Mouse (Mus musculus): ENCODE data around the gene Eps8. TPM values are rescaled to one million over a fixed set of nuclear protein-coding genes. Genes with fewer than 3 reads are reported as not detected.
A peak's percentile ranks its signal among the peaks of the same experiment; 100 is the strongest.

The Eps8 gene
- polyA plus RNA-seq, 1 experiment from 2014 or later: 2.5 TPM

DNA sequence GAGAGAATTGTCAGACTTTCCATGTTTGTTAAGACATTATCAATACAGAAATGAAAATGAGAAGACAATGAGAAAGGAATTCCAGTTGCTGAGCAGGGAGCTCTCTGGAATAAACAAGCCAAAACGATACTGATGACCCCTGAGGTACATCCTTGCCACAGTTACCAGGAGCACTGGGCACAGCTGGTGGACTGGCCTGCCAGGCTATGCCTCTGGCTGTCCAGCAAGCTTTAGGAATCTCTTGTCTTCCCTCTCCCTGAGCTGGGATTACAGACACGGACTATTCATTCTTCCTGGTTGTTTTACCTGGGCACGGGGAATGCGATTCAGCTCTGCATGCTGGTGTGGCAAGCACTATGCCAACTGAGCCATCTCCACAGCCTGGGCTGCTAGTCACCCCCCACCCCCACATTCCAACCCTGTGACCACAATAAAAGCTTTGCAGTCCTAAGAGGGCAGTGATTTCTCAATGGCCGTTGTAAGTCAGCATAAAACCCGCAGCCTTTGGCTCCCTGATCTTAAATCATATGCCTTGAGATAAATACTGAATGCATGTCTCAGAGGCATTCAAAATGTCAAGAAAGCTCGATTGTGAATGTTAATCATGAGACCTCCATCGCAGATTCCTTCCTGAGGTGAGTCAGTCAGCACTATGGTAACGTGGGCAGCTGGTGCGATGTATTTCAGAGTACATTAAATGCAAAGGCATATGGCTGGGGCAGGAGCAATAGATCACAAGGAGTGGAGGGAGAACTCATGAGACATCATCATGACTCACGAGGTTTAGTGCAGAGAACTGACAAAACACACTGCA, 134.9 kb downstream of the Eps8 start:
- H3K27ac ChIP-seq (ENCODE audit: low read depth, low read length): no peak overlapping the region
- WGBS: 79% methylated on average over 11 of the region's 11 CpGs
- no peak overlapping the region for H3K4me2 ChIP-seq
- no peak for DNase-seq (ENCODE audit: low spot score)
- H3K4me1 ChIP-seq (replicated peaks; ENCODE audit: control insufficient read depth, insufficient read depth, low read length): no peaks in the 10 kb centered on the region
- ATAC-seq (replicated peaks; ENCODE audit: low FRiP score): no peak
- H3K4me3 ChIP-seq (ENCODE audit: low read depth, low read length): no peak overlapping the region
- no peaks in the 10 kb centered on the region for H3K9me3 ChIP-seq (ENCODE audit: control insufficient read depth, low read length)
- H3K27me3 ChIP-seq (replicated peaks; ENCODE audit: control insufficient read depth, insufficient read depth, low read length): no peaks in the 10 kb centered on the region
- no peaks in the 10 kb centered on the region for H3K36me3 ChIP-seq (ENCODE audit: control insufficient read depth, insufficient read depth, low read length)
- no peak overlapping the region for H3K9ac ChIP-seq (ENCODE audit: low read depth, low read length)

DNA sequence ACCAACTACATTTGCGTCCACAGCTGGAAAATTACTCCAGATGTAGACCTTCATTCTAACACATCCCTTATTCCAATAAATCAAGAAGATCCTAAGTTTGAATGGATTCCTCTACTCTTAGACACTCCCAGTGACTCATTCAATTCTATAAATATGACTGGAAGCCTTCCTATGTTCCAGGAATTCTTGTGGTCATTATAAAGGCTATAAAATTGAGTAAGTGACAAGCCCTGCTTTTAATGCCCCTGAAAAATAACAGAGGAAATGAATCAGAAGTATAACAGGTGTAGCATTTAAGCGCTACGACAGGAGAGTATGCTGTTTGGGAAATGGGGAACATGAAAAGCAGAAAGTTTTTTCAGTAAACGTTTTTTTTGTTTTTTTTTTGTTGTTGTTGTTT, 139.8 kb downstream of the Eps8 start:
- ATAC-seq (replicated peaks; ENCODE audit: low FRiP score): no peak

DNA sequence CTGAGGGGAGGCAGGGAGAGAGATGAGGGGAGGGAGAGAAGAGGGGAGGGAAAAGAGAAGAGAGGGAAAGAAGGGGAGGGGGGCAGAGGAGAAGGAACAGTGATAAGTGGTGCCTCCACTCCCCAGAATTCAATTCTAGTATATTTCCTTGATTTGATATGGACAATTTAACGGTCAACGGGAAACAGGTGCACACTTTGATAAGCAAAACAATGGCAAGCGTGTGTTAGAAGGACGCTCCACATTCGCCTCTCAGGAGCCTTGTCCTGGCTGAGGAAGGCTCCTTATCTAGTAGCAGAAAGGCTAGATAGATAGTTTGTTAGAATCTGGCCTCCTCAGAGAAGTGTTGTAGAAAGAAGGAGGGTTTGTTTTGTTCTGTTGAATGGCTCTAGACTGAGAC, 141.9 kb downstream of the Eps8 start:
- H3K9me3 ChIP-seq (ENCODE audit: control insufficient read depth, low read length): no peaks in the 10 kb centered on the region
- no peak overlapping the region for H3K4me3 ChIP-seq (ENCODE audit: low read depth, low read length)
- H3K4me2 ChIP-seq: peak overlapping the region; percentile 5; the same call in 1 of the 2 replicates
- WGBS: 50% methylated on average over 5 of the region's 5 CpGs
- peak; percentile 73 for ATAC-seq (replicated peaks; ENCODE audit: low FRiP score)
- no peaks in the 10 kb centered on the region for H3K36me3 ChIP-seq (ENCODE audit: control insufficient read depth, insufficient read depth, low read length)
- no peak for DNase-seq (ENCODE audit: low spot score)
- no peak overlapping the region for H3K9ac ChIP-seq (ENCODE audit: low read depth, low read length)
- H3K4me1 ChIP-seq (replicated peaks; ENCODE audit: control insufficient read depth, insufficient read depth, low read length): peaks cover 10% of the 10 kb centered on the region
- no peak overlapping the region for H3K27ac ChIP-seq (ENCODE audit: low read depth, low read length)
- H3K27me3 ChIP-seq (replicated peaks; ENCODE audit: control insufficient read depth, insufficient read depth, low read length): no peaks in the 10 kb centered on the region

More for the DNA sequence above, 139.8 kb downstream of the Eps8 start:
- Histone ChIP-seq H3K4me3 (ENCODE audit: low read depth, low read length) (no peak overlapping the region), H3K4me1 (replicated peaks; ENCODE audit: control insufficient read depth, insufficient read depth, low read length) (peaks cover 10% of the 10 kb centered on the region), H3K9ac (ENCODE audit: low read depth, low read length) (no peak overlapping the region), H3K4me2 (no peak overlapping the region), H3K9me3 (ENCODE audit: control insufficient read depth, low read length) (no peaks in the 10 kb centered on the region), H3K27ac (ENCODE audit: low read depth, low read length) (no peak overlapping the region), H3K36me3 (ENCODE audit: control insufficient read depth, insufficient read depth, low read length) (no peaks in the 10 kb centered on the region), H3K27me3 (replicated peaks; ENCODE audit: control insufficient read depth, insufficient read depth, low read length) (no peaks in the 10 kb centered on the region)
- WGBS: 75% methylated on average over 4 of the region's 4 CpGs
- DNase-seq (ENCODE audit: low spot score): no peak

DNA sequence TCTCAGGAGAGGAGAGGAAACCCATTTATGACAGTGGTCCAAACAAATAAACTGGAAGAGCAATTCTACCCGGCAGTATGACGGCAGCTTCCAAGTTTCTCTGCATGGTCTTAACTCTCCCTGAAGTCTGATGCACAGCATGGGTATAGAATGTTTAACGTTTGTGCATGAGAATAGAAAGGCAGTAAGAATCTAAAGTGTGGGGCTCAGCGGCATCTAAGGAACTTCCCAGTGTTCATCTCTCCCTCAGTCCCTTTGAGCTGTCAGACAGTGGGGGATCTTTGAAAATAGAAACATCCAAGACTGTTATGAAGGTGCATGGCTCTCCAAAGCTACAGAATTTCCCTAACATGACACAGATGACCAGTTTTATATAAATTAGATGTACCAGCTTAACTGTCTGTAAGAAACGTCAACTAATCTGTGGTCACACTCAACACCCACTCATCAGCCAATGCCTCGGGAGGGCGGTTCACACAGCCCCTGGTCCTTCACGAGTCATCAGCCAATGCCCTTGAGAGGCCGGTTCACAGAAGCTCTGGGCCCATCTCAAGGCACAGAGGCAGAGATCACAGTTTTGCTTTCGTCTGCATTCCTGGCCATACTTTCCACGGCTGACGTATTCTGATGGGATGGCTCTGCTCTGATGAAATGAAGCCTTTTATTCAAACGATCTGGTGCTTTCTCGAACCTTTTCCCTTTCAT, 145.2 kb downstream of the Eps8 start:
- Histone ChIP-seq H3K9ac (ENCODE audit: low read depth, low read length) (no peak overlapping the region), H3K9me3 (ENCODE audit: control insufficient read depth, low read length) (no peaks in the 10 kb centered on the region), H3K4me3 (ENCODE audit: low read depth, low read length) (no peak overlapping the region), H3K36me3 (ENCODE audit: control insufficient read depth, insufficient read depth, low read length) (no peaks in the 10 kb centered on the region), H3K27me3 (replicated peaks; ENCODE audit: control insufficient read depth, insufficient read depth, low read length) (no peaks in the 10 kb centered on the region), H3K27ac (ENCODE audit: low read depth, low read length) (no peak overlapping the region), H3K4me1 (replicated peaks; ENCODE audit: control insufficient read depth, insufficient read depth, low read length) (peaks cover 10% of the 10 kb centered on the region), H3K4me2 (no peak overlapping the region)
- WGBS: 79% methylated on average over 14 of the region's 14 CpGs
- ATAC-seq (replicated peaks; ENCODE audit: low FRiP score): no peak
- DNase-seq (ENCODE audit: low spot score): no peak

DNA sequence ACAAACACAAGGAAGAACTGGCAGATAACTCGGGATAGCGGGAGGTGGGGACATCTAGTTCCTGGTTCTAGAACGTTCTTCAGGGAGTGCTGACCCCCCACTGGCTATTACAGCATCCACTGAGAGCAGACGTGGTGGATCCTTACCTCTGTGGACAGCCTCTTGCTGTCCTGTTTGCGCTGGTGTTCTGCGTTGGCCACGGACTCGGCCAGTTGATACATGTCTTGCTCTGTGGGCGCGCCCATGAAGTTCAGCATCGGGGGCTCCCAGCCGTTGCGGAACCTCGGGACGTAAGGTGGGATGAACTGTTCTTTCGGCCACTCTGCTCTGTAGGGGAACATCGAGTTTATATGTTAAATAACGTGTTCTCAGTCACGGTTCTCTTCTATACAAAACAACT, 145.7 kb downstream of the Eps8 start:
- Histone ChIP-seq H3K4me1 (replicated peaks; ENCODE audit: control insufficient read depth, insufficient read depth, low read length) (peaks cover 10% of the 10 kb centered on the region), H3K9ac (ENCODE audit: low read depth, low read length) (no peak overlapping the region), H3K27ac (ENCODE audit: low read depth, low read length) (no peak overlapping the region), H3K27me3 (replicated peaks; ENCODE audit: control insufficient read depth, insufficient read depth, low read length) (no peaks in the 10 kb centered on the region), H3K9me3 (ENCODE audit: control insufficient read depth, low read length) (no peaks in the 10 kb centered on the region), H3K36me3 (ENCODE audit: control insufficient read depth, insufficient read depth, low read length) (no peaks in the 10 kb centered on the region), H3K4me2 (no peak overlapping the region), H3K4me3 (ENCODE audit: low read depth, low read length) (no peak overlapping the region)
- DNase-seq (ENCODE audit: low spot score) (no peak), ATAC-seq (replicated peaks; ENCODE audit: low FRiP score) (no peak)
- 93% methylated on average over 19 of the region's 19 CpGs for WGBS

DNA sequence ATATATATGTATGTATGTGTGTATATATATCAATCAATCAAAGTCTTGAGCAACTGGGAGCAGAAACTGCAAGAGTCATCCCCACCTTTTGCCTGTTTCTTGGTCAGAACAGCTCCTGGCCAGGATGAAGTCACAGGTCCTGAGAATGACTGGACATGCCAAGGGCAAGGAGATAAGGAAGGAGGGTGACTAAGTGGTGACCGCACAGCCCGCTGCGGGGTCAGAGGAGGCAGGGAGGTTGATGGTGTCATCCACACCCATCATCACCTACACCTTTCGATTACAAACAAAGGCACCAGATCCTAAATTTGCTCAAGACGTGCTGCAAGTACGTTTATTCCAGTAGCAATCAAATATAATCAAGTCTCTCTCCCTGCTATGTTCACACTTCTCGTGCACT, 148.1 kb downstream of the Eps8 start:
- Histone ChIP-seq H3K36me3 (ENCODE audit: control insufficient read depth, insufficient read depth, low read length) (no peaks in the 10 kb centered on the region), H3K4me3 (ENCODE audit: low read depth, low read length) (no peak overlapping the region), H3K27me3 (replicated peaks; ENCODE audit: control insufficient read depth, insufficient read depth, low read length) (no peaks in the 10 kb centered on the region), H3K9me3 (ENCODE audit: control insufficient read depth, low read length) (no peaks in the 10 kb centered on the region), H3K4me2 (no peak overlapping the region), H3K9ac (ENCODE audit: low read depth, low read length) (no peak overlapping the region), H3K27ac (ENCODE audit: low read depth, low read length) (no peak overlapping the region), H3K4me1 (replicated peaks; ENCODE audit: control insufficient read depth, insufficient read depth, low read length) (no peaks in the 10 kb centered on the region)
- no peak for DNase-seq (ENCODE audit: low spot score)
- ATAC-seq (replicated peaks; ENCODE audit: low FRiP score): no peak
- WGBS: 89% methylated on average over 7 of the region's 7 CpGs

DNA sequence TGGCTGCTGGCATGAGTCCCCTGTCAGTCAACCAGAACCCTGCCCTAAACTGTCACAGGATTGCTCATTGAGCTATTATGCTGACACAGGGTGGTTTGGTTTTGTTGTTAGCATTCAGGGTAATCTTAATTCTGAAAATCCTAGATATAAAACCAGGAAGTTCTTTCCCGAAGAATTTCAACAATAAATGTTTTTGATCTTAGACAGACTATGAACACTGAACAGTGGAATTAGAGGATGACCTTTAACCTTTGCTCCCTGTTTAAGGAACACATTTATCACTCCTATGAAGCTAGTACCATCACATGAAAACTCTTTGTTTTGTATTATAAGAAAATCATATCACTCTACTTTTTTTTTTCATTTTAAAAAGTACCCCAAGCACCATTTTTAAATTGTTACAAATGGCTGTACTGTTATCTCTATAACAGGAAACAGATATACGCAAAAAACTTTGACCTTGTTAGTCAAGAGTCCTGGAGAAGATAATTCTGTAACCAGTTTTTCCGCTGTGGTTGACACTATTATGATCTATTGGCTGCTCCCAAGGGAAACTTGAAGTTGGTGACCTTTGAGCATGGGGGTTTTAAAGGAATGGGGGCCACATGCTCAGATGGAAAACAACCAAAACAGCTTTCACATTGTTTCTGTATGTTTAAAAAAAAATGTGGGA, 149.0 kb downstream of the Eps8 start:
- no peaks in the 10 kb centered on the region for H3K36me3 ChIP-seq (ENCODE audit: control insufficient read depth, insufficient read depth, low read length)
- H3K4me3 ChIP-seq (ENCODE audit: low read depth, low read length): no peak overlapping the region
- H3K9me3 ChIP-seq (ENCODE audit: control insufficient read depth, low read length): no peaks in the 10 kb centered on the region
- H3K4me1 ChIP-seq (replicated peaks; ENCODE audit: control insufficient read depth, insufficient read depth, low read length): no peaks in the 10 kb centered on the region
- H3K9ac ChIP-seq (ENCODE audit: low read depth, low read length): no peak overlapping the region
- WGBS: 44% methylated on average over 3 of the region's 3 CpGs
- ATAC-seq (replicated peaks; ENCODE audit: low FRiP score): 0 out of 2 replicates have a peak, but pooled peaks have one; percentile 32
- H3K27me3 ChIP-seq (replicated peaks; ENCODE audit: control insufficient read depth, insufficient read depth, low read length): no peaks in the 10 kb centered on the region
- no peak overlapping the region for H3K4me2 ChIP-seq
- no peak for DNase-seq (ENCODE audit: low spot score)
- no peak overlapping the region for H3K27ac ChIP-seq (ENCODE audit: low read depth, low read length)

DNA sequence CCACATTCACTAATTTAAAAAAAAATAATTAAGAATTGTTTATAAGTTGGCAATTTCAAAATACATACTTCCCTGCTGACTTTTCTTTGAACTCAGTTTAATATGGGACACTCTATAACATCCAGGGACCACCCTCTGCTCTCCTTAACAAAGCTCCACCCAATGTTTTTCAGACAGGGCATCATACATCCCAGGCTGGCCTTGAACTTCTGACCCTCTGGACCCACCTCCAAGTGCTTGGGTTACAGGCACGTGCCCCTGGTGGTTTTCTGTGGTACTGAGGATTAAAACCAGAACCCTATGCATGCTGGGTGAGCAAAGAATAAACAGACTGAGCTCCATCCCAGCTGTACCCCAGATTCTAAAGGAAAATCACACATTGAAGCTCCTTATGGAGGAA, 150.6 kb downstream of the Eps8 start:
- Histone ChIP-seq H3K36me3 (ENCODE audit: control insufficient read depth, insufficient read depth, low read length) (no peaks in the 10 kb centered on the region), H3K4me1 (replicated peaks; ENCODE audit: control insufficient read depth, insufficient read depth, low read length) (no peaks in the 10 kb centered on the region), H3K9me3 (ENCODE audit: control insufficient read depth, low read length) (no peaks in the 10 kb centered on the region), H3K4me2 (no peak overlapping the region), H3K27me3 (replicated peaks; ENCODE audit: control insufficient read depth, insufficient read depth, low read length) (no peaks in the 10 kb centered on the region), H3K9ac (ENCODE audit: low read depth, low read length) (no peak overlapping the region), H3K27ac (ENCODE audit: low read depth, low read length) (no peak overlapping the region), H3K4me3 (ENCODE audit: low read depth, low read length) (no peak overlapping the region)
- 58% methylated on average over 1 of the region's 1 CpGs for WGBS
- ATAC-seq (replicated peaks; ENCODE audit: low FRiP score) (no peak), DNase-seq (ENCODE audit: low spot score) (no peak)

All from liver, embryonic 11.5 days (tissue).